Mouse (Mus musculus) layer of hippocampus, postnatal 36 days (tissue): ENCODE data around the gene Ifi208. TPM values are rescaled to one million over a fixed set of nuclear protein-coding genes. Genes with fewer than 3 reads are reported as not detected.
"Not testable (repeated sequence)": the region's sequence is repeated elsewhere in the genome, so short reads cannot be mapped to it uniquely, and the experiment has no call there.

Experiments used
- DNase-seq, 2 experiments: peaks; one replicate each; pipeline ENCODE4 v3.0.0; 2022
- microRNA-seq, 2 experiments: library from miRNA; unstranded; fragments of <30 nt; microRNA quantifications; one replicate each; pipeline ENCODE4 v1.2.0; 2021
- total RNA-seq, 2 experiments: library from RNA; stranded (reverse); gene quantifications; 2 replicates each; pipeline ENCODE4 v1.2.3; 2021

The Ifi208 gene
- total RNA-seq: not detected

DNA sequence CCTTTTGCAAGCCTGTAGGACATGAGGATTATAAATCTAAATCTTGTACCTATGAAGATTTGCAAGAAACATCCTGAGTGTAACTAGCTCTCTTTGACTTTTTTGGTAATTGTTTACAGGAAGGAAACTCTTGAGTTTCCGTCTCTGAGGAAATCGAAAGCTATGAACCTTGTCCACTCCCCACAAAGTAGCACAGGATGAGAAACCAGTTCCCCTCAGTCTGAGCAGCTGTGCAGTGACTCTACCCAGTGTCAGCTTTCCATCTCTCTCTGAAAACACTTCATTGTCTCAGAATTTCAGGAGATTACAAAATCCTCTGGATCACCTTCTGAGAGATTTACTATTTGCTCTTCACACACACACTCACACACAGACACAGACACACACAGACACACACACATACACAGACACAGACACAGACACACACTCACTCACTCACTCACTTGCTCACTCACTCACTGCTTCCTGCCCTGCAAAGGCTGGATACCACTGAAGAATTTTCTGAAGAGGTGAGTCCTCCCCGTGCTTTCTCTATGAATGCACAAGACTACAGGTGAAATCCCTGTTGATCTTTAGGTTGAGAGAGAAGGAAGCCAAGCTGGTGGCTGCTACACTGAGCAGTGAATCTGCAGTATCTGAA is at the start of gene Ifi208:
Ifi208 (plus strand) TSS at position 218 of the 640 bp plus-strand sequence.
- not testable (repeated sequence) for DNase-seq

DNA sequence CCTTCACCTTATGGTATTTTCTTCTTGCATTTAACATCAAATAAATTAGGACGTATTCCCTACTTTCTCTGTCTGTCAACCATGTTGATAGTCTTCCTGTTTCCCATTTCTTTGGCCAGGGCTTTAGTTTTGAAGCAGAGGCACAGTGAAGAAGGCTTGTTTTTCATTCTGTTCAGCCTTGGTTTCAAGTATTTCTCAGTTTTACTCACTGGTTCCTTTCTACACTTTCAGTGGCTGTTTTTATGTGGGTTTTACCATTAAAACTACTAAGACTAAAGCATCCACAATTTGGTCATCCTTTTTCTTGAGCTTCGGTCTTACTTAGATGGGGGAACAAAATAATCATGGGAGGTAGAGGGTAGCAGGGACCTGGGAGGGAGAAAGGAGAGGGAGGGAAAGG is 49.4 kb upstream of the Ifi208 start:
- no peak for DNase-seq

DNA sequence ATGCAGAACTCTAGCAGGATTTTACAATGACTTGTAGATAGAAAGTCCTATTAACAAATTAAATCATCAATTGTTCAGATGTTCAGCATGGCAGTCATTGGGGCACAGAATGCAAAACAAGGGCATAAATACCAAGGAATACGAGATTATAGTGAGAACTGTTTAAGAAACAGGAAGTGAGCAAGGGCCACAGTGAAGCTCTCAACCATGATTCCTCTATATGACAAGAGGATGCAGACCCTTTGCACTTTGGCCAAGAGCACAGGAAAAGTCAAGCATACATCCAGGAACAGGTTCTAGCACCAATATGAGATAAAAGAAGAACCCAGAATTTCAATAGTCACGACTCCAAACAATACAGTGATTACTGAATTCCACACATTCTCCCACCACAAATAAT is 46.8 kb upstream of the Ifi208 start:
- DNase-seq: no peak

DNA sequence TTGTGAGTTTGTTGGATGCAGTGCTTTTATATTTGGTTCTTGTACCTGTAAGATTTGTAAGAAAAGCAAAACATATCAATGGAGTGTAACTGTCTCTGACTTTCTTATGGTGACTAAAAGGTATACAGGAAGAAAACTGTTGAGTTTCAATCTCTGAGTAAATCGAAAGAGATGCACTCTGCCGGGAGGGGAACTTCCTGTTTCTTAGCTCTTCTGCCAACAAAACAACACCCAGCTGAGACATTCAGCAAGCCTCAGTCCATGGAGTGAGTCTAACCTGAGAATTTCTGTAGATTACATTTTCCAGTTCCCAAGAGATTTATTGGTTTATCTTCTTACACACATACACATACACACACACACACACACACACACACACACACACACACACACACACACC is 42.9 kb upstream of the Ifi208 start, which contains the start of gene Ifi209:
Ifi209 (plus strand) TSS at position 296 of the 400 bp plus-strand sequence.
- DNase-seq: not testable (repeated sequence)

DNA sequence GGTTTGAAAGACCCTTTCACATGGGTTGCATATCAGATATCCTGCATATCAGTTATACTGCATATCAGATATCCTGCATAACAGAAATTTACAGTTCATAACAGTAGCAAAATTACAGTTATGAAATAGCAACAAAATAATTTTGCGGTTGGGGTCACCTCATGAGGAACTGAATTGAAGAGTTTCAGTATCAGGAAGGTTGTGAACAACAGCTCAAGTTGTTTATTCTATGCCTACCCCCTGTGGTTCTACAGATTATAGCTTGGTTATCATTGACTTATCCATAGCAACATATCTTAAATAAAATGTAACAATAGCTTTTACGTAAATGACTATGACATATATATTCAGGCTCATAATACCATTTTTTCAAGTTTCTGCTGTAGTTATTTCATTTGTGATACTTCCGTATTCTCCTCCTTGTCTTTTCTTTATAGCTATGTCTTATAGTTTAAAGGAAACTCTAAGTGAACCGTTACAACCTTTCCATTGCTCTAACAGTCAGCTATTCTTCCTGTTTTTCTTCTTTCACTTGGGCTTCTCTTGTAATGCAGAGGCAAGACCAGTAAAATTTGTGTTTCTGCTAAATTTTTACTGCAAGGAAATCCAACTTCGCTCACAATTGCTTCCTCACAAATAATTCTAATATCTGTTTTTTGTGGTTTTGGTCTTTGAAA is 39.4 kb upstream of the Ifi208 start:
- no peak for DNase-seq

DNA sequence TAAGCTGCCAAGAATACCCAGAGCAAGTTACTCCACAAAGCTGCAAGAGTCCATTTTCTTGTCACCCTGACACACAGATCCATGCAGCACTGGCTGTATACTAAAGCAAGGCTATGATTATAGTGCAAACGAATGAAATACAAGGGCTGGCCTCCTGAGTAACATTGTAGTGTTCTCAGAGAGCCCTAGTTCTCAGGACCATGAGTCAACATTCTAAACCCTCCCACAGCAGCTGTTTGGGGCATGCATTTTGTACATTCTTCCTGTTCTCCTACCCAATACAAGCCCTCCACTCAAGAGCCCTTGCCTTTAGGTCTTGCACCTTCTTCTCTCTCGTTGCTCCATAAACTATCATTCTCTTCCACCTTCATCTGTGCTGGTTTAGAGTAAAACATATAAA is 28.1 kb upstream of the Ifi208 start:
- no peak for DNase-seq

DNA sequence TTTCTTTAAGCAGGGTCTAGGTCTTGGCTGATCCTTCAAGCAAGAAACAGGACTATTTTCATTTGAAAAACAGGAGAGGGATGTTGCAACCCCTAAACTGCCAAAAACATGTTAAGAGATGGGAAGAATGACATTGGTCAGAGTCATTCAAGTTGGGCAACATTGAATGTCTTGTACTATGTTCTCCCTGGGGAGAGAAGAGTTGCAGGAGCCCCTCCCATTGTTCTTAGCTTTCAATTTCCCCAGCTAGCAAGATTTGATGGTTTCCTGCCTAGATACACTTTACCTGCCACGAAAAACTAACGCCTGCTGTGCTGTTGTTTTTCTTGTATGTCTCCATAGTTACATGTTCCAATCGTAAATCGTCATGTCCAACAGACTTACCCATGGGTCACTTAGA is 15.5 kb upstream of the Ifi208 start:
- DNase-seq: no peak

DNA sequence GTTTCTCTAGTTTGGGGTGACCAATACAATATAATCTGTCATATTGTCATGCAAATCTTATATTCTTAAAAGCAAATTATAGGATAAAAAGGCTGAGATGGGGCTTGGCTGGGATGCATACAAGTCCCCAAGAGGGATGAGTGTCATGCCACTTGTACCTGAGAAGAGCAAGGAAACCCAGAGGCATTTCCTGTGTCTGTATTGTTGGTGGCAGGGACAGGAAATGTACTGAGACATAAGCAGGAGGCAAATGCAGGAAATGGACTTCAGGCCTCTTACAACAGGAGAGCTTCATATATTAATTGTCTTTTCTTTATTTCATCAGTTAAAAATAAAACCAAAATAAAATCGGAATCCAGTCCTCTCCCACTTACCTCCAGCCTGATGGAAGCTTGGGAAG is 5.1 kb downstream of the Ifi208 start:
- not testable (repeated sequence) for DNase-seq

DNA sequence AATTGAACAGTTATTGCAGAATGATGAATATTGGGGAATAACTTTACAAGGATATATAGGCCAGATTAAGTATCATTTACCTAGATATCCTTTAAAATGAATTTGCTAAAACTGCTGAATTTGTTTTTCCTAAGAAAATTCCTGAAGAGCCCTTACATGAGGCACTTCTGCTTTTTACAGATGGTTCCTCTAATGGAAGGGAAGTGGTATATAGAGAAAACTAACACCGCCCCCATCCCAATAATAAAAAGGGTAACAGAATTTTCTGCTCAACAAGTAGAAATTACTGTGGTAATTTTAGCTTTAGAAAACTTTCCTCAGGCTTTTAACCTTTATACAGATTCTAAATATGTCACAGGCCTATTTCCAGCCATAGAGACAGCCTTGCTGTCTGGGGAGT is 20.8 kb downstream of the Ifi208 start:
- DNase-seq: no peak

DNA sequence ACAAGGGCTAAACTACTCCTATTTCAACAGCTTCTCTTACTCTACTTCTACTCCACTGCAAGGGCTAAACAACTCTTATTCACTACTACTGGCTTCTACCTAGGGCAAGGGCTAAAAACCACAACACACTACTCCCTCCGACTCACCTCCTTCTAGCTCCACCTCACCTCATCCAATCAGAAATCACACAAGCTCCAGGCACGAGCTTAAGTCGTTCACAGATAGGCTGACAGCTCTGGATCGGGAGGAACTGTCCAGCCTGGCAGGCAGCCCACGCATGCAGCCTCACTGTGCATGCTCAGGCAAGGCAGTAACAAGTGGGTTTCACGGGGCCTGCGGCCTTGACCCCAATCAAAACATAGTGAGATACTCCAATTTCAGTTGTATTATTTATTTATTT is 59.7 kb downstream of the Ifi208 start:
- no peak for DNase-seq

DNA sequence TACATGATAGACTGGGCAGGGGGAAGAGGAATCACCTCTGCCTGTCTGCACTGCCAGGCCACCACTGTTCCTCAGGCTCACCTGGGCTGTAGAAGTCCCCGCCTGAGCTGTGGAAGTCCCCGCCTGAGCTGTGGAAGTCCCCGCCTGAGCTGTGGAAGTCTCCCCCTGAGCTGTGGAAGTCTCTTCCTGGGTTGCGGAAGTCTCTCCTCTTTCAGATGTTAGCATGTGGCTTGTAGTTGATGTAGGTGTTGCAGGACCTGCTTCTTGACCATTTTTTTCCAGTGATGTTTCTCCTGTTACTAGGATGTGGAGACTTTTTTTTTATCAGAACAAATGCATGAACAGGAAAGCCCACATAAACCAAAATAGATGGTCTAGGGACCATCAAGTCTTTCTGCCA is 61.5 kb downstream of the Ifi208 start:
- not testable (repeated sequence) for DNase-seq

DNA sequence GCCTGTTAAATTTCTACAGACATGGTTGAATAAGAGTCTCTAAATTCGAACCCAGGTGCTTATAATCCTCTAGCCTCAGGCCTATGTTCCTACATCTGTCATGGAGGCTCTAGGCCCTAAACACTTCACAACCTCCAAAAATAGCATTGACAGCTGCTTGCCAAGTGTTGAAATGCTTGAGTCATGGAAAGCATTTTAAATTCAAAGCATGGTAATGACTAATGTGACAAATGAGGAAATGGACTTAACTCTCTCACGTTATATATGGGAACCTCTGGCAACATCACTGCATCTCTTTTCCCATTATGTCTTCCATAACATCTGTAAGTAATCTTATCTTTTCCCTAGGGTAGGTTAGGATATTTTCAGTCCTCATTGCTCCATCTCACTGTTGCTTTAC is 63.5 kb downstream of the Ifi208 start:
- no peak for DNase-seq

DNA sequence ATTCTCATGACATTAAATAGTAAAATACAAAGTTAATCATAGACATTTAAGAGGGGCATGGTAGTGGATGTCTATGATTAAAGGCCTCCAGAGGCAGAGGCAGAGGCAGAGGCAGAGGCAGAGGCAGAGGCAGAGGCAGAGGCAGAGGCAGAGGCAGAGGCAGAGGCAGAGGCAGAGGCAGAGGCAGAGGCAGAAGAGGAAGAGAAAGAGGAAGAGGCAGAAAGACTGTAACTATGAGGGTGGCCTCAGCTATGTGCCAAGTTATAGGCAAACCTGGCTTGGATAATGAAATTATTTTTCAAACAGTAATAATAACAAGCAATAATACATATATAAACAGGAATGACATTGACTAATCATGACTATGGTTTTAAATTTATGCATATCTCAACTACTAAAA is 67.1 kb downstream of the Ifi208 start:
- no peak for DNase-seq

DNA sequence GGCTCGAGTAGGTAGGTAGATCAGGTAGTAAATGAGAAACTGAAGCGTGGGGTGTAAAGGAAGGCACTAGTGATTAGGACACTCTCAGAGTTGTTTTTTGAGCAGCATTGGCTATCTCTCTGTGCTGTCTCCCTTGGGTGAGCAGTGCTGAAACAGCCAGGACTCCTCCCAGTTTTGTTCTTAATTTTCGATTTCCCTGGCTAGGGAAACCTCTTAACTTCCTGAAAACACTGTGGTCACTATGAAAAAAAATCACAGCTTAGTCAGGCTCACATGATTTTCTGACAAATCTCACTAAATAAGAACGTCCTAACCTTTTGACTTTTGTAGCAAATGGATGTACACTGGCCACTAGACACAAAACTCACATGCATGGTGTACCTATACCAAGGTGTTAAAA is 68.2 kb downstream of the Ifi208 start, which contains the start of gene Ifi207:
Ifi207 (minus strand) TSS at position 92 of the 400 bp plus-strand sequence.
- DNase-seq: no peak

DNA sequence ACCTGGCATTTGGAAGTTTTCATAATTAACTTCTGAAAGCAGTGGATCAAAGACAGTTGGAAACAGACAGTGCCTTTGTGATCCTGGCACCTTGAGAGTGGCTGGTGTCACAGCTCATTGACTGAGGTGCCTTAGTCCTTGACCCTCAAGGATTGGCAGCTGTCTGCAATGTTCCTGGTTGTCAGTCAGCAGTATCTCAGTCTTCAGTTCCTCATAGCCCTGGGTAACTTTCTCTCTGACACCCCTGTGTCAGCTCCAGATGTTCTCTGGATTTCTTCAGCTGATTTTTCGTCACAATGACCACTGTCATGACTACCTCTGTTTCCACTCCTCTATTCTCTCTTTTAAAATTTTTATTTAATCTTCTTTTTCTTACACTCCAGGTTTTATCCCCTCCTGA is 68.8 kb downstream of the Ifi208 start:
- DNase-seq: no peak

Small RNA genes lying within 50 kb of the gene (microRNA-seq; reads per million reads assigned to microRNA genes)
- 0 reads per million in 2 experiments for gene Gm44339

Other genes starting within 250 kb of the Ifi208 start
- not detected for gene Ifi206, start 182.6 kb upstream of the Ifi208 start, total RNA-seq
- not detected for gene Ifi214, start 137.7 kb upstream of the Ifi208 start, total RNA-seq
- gene Ifi213, start 74.4 kb upstream of the Ifi208 start, total RNA-seq: not detected
- gene Ifi209, start 42.8 kb upstream of the Ifi208 start, total RNA-seq: not detected
- under 1 TPM; 0.15 to 0.61 TPM for gene Ifi207, start 68.1 kb downstream of the Ifi208 start, total RNA-seq
- gene Ifi204, start 93.3 kb downstream of the Ifi208 start, total RNA-seq: under 1 TPM; 0.18 to 0.25 TPM
- gene Ifi211, start 239.4 kb downstream of the Ifi208 start, total RNA-seq: not detected